Mouse (Mus musculus): ENCODE measurements around the gene Idh3a. TPM values are rescaled to one million over a fixed set of nuclear protein-coding genes. Genes with fewer than 3 reads are reported as not detected.

Idh3a gene
- total RNA-seq, 4 experiments from 2014 or later: 456 to 541 (median 521) TPM

DNA sequence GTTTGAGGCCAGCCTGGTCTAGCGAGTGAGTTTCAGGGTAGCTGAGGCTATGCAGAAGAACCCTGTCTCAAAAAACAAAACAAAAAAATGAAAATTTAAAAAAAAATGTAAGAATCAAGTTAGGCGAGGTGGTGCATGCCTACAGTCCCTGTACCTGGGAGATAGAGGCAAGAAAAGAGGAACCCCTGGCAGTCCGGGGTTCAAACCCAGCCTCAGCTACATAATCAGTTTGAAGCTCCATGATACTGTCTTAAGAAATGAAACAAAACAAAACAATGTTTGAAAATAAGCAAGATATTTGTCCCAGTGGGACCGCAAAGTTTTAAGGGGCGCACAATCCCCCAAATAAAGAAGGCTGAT, 315 bp upstream of the Idh3a start:
- no peak for DNase-seq (ENCODE audit: low spot score in 2 of 2)

GRCm38 (mm10) chr9:54587863-54588262, 1.7 kb downstream of the Idh3a start:
- no peak for DNase-seq (ENCODE audit: low spot score in 2 of 2)

DNA sequence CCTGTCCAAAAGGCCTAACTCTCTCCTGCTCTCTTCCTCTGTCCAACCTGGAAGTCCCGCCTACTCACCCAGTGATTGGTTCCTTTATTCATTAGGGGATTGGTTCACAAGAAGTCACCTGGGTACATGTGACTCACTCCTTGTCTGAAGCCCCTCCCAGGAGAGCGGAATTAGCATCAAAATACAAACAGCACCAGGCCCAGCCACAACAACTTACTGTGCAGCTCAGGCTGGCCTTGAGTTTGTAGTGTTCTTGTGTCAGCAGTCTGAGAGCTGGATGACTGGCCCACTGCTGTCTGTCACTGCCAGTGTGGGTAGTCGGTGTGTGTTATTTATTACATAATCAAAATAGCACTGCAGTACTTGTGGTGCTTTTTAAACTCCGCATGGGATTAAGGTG, 7.5 kb downstream of the Idh3a start:
- DNase-seq (ENCODE audit: low spot score in 2 of 2): peak in 1 of 2 experiments; percentile 35

DNA sequence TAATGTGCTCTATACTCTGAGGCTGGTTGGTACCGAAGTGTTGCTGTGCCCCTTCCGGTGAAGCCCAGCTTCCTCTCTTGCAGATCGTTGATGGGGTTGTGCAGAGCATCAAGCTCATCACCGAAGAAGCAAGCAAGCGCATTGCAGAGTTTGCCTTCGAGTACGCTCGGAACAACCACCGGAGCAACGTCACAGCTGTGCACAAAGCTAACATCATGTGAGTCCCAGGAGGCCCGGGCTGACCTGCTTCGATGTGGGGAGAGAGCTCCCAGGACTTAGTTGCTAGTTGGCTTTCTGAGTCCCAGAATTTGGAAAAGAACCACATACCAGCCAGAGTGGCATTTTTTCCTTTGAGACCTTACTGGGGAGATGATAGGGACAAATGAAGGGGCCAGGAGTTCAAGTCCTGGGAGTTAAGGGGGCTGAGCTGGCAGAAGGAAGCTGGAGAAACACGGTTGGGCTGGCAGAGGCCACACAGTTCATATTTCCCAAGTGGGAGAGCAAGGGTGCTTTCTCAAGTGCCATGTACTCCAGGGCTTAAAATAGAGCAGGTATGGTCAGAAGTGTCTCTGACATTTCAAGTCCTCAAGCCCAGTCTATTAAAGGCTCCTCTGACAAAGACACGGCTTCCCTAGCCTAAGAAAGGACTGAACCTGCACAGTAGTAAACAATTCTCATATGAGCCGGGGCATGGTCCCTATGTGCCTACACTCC, 10.8 kb downstream of the Idh3a start:
- DNase-seq (ENCODE audit: low spot score in 2 of 2): peak; percentile 39 to 50

DNA sequence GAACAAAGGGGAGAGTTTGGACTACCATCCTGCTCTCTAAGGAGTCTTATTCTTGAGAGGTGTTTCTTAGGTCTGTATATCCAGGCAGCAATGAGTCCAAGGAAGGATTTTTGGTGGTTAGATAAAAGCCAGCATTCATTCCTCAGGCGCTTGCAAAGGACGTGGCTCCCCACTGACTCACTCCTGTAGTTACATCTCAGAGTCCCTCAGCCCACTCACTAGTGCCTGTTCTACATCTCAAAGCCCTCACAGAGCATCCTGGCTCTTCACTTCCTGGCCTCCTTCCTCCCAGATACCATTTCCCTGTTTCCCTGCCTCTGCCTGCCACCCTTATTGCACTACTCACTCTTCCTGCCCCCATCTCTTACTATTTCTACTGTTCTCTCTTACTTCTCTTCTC, 16.3 kb downstream of the Idh3a start:
- DNase-seq (ENCODE audit: low spot score in 2 of 2): no peak

DNA sequence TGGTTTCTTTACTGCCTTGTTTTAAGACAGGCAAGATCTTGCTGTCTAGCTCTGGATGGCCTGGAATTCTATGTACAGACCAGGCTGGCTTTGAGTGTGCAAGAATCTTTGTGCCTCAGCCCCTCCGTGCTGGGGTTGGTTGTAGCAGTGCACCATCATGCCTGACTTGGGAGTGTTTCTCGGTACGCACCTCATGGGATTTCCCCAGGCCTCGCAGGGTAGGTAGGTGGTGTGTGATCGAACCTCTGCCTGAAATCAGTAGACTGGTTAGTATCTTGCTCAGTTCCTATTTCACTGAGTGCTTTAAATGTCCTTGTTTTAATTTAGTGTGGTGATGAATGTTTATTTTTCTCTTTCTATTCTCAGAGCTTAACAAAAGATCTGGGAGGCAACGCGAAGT, 16.8 kb downstream of the Idh3a start:
- no peak for DNase-seq (ENCODE audit: low spot score in 2 of 2)

DNA sequence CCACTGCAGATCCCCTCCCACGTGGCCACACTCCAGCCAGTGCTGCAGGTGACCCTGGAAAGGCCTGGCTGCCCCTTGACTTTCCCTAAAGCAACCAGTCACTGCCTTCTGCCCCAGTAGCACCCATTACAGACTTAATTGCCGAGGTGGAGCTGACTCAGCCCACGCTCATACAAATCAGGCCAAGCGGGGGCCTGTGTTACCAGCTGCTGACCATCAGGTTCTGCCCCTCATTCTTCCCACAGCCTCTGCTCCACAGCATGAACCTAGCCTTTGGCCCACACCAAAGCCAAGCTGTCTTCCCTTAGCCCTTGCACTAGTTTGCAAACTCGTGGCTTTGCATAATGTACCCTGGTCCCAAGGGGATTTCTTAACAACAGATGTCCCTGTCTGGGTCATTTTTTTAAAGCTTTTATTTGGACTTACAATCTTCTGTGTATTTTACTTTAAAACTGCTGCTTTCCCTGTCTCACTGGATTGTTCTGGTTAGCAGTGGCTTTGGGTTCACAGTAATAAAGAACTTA, 18.1 kb downstream of the Idh3a start:
- no peak for DNase-seq (ENCODE audit: low spot score in 2 of 2)

DNA sequence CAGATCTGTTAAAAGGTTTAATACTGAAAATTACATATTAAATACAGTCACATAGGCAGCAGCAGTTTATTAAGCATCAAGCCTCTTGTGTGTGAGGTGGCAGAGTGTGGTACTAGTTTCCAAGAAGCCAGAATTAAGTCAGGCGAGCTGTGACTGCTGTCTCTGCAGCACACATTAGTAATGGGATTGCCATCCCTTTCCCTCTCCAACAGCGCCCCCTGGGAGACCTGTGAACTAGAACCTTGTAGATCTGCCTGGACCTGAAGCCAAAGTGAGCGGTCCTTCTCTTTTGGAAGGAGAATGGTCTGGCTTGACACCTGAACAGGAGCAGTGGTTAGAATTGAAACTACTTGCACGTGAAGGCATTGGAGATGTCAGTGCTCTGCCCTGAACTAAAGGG, 18.8 kb downstream of the Idh3a start:
- DNase-seq (ENCODE audit: low spot score in 2 of 2): peak; percentile 47 to 64

DNA sequence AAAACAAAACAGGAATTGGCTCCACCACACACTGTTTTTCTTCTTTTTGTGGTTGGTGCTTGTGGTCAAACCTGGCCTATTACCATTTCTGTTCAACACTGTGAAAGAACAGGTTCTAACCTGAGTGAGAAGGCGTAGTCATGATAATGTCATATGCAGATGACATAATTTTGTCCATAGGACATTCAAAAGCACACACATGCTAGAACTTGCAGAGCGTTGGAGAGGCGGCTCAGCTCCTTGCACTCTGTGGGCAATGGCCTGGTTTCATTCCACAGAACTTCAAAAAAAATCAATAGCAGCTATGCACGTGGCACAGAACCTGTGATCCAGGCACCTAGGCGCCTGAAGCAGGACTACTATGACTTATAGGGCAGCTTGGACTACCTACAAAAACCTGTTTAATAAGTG, 26.7 kb downstream of the Idh3a start:
- DNase-seq (ENCODE audit: low spot score in 2 of 2): no peak

DNA sequence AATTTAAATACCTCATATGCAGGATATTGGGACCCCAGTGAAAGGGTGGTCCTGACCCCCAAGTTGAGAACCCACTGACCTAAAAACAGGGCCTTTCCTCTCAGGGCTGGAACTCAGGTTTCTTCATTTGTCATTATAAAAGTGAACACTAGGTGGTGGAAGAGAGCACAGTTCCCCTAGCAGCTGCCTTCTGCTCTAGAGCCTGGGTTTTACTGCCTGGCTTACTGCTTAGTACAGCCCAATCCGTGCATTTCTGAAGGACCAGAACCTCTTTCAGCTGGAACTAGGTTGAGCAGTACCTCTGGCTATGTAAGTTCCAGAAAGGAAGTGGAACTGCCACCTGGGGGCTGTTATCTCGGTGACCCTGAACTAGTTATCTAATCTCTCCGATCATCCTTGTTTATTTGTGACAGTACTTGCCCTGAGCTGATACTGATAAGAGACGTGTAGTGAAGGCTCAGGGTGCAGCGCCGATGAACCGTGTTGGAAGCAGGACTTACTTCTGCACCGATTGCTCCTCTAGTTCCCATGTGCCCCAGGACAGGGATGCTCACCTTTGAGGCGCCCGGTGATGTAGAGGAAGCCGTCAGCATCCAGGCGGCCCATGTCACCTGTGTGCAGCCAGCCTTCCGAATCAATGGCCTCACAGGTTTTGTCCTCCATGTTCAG, 28.2 kb downstream of the Idh3a start:
- no peak for DNase-seq (ENCODE audit: low spot score in 2 of 2)

DNA sequence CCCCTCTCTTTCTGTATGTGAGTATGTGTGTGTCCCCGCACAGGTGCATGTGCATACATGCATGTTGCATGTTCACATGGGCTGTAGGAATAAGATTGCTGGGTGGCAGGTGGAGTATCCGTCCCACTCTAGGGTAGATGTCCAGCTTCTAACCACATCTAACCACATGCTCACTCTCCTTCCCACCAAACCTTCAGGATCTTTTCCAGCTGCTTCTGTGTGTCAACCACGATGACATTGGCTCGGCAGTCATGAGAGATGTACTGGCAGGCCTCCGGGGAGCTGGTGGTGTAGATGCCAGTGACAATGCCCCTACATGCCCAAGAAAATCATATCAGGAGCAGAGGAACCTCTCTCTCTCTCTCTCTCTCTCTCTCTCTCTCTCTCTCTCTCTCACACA, 41.1 kb downstream of the Idh3a start:
- no peak for DNase-seq (ENCODE audit: low spot score in 2 of 2)

DNA sequence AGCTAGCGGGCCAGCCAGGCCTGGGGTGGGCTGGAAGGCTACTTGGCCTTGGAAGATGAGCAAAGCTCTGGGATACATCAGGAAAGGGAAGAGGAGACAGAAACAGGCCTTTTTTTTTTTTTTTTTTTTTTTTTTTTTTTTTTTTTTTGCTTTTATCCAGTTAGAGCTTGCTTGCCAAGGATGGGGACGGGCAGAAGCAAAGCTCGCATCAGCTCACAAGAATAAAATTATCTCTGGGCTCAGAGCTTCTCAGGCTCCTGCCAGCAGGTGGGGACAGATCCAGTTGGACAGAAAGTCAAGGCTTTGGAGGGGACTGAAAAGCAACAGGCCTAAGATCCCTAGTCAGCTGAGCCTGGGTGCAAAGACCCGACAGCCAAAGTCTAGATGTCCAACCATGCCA, 42.6 kb downstream of the Idh3a start:
- no peak for DNase-seq (ENCODE audit: low spot score in 2 of 2)

GRCm38 (mm10) chr9:54629613-54630261, 43.6 kb downstream of the Idh3a start:
- DNase-seq (ENCODE audit: low spot score in 2 of 2): no peak

- DNase-seq (ENCODE audit: low spot score in 2 of 2): no peak
Measured at GRCm38 (mm10) chr9:54630905-54631304, 44.8 kb downstream of the Idh3a start.

GRCm38 (mm10) chr9:54633401-54633800, 47.3 kb downstream of the Idh3a start:
- DNase-seq (ENCODE audit: low spot score in 2 of 2): no peak

DNA sequence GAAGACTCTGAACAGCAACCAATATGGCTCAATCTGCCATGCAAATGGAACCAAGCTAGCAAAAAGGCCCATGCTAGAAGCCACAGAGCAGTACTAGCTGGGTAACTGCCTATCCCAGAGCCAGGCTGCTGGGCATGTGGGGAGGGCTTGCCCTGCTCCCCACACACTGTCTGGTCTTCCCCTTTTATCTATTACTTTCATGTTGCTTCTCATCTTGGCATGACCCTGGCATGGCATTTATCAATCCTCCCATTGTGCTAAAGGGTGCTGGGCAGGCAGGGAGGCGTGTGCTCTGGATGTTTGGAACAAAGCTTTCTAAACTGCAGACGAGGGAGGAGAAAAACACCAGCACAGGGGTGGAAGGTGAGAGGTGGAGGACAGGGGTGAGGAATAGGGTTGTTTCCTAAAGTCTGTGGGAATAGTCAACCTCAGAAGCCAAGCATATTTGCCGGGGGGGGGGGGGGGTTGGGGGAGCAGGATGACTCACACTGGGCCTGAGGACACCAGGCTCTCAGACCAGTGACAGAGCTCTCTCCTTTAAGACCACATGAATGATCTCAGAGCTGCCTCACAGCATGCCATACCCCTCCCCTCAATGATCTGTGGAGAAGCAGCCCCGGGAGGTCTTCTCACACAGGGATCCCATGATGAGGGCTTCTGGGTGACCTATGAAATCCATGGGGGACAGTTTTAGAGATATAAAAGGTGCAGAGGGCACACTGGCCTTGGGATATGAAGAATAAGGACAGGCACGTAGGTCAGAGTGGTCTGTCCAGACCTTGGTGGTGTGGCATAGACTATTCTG, 51.6 kb downstream of the Idh3a start:
- no peak for DNase-seq (ENCODE audit: low spot score in 2 of 2)

DNA sequence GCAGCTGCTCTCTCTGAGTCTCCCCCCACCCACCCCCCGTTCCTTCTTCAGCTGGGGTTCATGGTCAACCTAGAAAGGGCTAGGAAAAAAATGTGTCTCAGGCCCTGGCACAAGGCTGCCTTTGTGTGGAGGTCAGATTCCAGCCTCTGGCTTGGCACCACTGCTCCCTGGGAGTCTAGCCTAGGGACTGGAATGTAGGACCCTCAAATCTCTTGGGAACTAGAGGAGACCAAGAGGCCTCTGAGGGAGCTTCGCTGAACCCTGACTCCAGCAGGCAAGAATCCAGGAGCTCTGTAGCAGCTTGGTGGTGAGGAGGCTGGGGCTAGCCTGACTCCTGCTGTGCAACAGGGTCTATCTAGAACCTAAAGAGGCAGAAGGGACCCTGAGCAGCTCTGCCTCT, 53.1 kb downstream of the Idh3a start:
- no peak for DNase-seq (ENCODE audit: low spot score in 2 of 2)

- DNase-seq (ENCODE audit: low spot score in 2 of 2): no peak
Measured at GRCm38 (mm10) chr9:54641548-54641947, 55.4 kb downstream of the Idh3a start.

DNA sequence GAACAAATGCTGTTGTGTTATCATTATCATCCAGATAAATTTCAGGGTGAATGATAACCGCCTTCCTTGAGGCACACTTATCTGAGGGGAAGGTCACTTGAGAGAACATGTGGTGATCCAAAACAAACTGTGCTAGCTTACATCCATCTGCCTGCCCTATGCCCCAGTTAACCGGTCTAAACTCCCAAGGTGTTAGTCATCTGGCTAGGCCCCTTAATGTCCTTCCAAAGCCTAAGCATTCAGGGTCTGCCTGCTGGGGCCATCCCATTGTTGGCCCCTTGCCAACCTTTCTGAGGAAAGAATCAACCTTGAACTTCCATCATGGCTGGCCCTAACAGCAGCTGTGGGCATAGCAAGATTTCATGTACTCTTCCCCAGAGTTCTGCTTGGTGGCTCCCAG, 56.0 kb downstream of the Idh3a start:
- no peak for DNase-seq (ENCODE audit: low spot score in 2 of 2)

GRCm38 (mm10) chr9:54642556-54642955, 56.4 kb downstream of the Idh3a start:
- no peak for DNase-seq (ENCODE audit: low spot score in 2 of 2)

DNA sequence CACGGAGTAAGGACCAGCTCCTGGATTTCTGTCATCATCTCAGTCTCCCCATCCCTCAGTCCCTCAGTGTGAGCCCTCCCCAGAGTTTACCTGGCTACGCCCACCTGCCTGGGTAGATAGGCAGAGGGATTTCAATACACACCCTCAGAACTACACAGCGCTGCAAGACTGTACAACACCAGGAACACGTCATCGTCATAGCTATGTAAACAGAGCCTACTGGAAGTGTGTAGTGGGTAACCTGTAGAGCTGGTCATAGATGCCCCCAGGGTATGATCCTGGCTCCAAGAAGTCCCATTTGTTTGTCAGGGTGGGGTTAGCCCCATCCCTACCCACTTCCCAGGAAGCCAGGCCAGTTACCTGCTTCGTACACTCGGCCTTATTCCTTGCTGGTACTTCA, 57.0 kb downstream of the Idh3a start:
- DNase-seq (ENCODE audit: low spot score in 2 of 2): no peak

DNA sequence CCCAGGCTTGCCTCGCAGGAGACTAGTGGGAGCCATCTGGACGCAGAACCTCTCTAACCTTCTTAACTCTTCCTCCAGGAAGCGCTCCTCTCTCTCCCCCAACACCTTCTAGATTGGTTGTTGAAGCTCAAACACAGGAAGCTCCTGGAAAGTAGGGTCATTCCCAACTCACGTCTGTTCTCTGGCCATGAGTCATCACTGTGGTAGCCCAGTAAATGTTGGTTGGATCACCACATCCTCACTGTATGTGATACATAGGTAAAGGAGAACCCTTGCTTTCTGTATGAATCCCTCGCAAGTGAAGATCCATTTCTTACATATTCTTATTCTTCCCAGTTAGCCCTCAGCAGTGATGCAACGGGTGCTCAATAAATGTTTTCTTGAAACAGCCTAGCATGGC, 59.4 kb downstream of the Idh3a start:
- no peak for DNase-seq (ENCODE audit: low spot score in 2 of 2)

Data from gastrocnemius, adult 8-10 months (tissue).